25 mouse cellular contexts compared by ENCODE assay signal in the genomic region with DNA sequence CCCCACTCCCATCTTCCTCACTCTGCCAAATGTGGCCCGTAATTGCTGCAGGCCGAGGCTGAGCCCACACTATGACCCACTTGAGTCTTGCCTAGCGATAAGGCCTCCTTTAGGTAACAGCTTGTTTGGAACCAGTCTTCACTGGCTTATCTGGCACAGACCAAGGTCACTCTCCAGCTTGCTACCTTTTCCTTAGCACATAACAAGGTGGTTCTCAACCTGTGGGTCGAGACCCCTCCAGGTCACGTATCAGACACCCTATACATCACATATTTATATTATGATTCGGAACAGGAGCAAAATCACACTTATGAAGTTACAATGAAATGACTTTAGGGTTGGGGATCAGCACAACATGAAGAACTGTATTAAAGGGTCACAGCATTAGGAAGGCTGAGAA.
A peak's percentile ranks its signal among the peaks of the same experiment; 100 is the strongest.
DNase-seq lines count a peak whose midpoint lies in the region; ATAC-seq lines count a peak whose summit lies in the region.
"Had no signal": no experiment of that assay in that cellular context is flagged by ENCODE, and none has a peak within 500 bp of the region (broad histone marks: within the 10 kb centered on the region; RNA-seq: fewer than 3 reads in every experiment).

No protein-coding gene starts in this region.

- H3K36me3 ChIP-seq in midbrain, embryonic 10.5 days, result no peaks in the 10 kb centered on the region
- no peaks in the 10 kb centered on the region for H3K36me3 ChIP-seq in midbrain, embryonic 14.5 days (ENCODE audit: control insufficient read depth, insufficient read depth, low read length)
- H3K36me3 ChIP-seq: forebrain, embryonic 10.5 days; heart, embryonic 10.5 days; heart, embryonic 13.5 days had no signal

- H3K9ac ChIP-seq in midbrain, embryonic 14.5 days (replicated peaks; ENCODE audit: low read length), result no peak overlapping the region
- H3K9ac ChIP-seq: forebrain, embryonic 13.5 days; heart, embryonic 13.5 days; hindbrain, embryonic 14.5 days had no signal

- H3K4me1 ChIP-seq in midbrain, embryonic 10.5 days, result peaks cover 59% of the 10 kb centered on the region
- peaks cover 8% of the 10 kb centered on the region for H3K4me1 ChIP-seq in midbrain, embryonic 14.5 days (ENCODE audit: control insufficient read depth, insufficient read depth, low read length)

- H3K9me3 ChIP-seq in midbrain, embryonic 10.5 days (replicated peaks), result no peaks in the 10 kb centered on the region
- no peaks in the 10 kb centered on the region for H3K9me3 ChIP-seq in midbrain, embryonic 14.5 days (ENCODE audit: control insufficient read depth, low read length)
- H3K9me3 ChIP-seq: forebrain, embryonic 10.5 days; forebrain, embryonic 13.5 days; heart, embryonic 10.5 days; heart, embryonic 13.5 days had no signal

- H3K4me3 ChIP-seq in midbrain, embryonic 10.5 days, result no peak overlapping the region
- no peak overlapping the region for H3K4me3 ChIP-seq in midbrain, embryonic 14.5 days (replicated peaks; ENCODE audit: low read depth, low read length)
- H3K4me3 ChIP-seq: forebrain, embryonic 10.5 days; forebrain, embryonic 13.5 days; heart, adult 2 months; heart, embryonic 10.5 days; heart, embryonic 13.5 days had no signal

- ATAC-seq in midbrain, embryonic 14.5 days (ENCODE audit: low FRiP score, low TSS enrichment), result no peak
- ATAC-seq: activated CD4-positive, CD25-positive, alpha-beta regulatory T cell, adult 4 months; CD4-positive, CD25-positive, alpha-beta regulatory T cell, adult 4 months; forebrain, embryonic 13.5 days; forebrain, embryonic 16.5 days; hindbrain, postnatal 0 days had no signal

- 88% methylated on average over 6 of the region's 6 CpGs for WGBS in midbrain, embryonic 10.5 days
- whole genome bisulfite sequencing in midbrain, embryonic 14.5 days, result 90% methylated on average over 6 of the region's 6 CpGs

- H3K27me3 ChIP-seq in midbrain, embryonic 10.5 days (ENCODE audit: low read depth, poor library complexity, severe bottlenecking), result no peaks in the 10 kb centered on the region
- no peaks in the 10 kb centered on the region for H3K27me3 ChIP-seq in midbrain, embryonic 14.5 days (ENCODE audit: control insufficient read depth, insufficient read depth, low read length)
- H3K27me3 ChIP-seq: forebrain, embryonic 13.5 days; heart, embryonic 13.5 days had no signal

- no peak overlapping the region for H3K4me2 ChIP-seq in midbrain, embryonic 14.5 days (ENCODE audit: low read length)
- H3K4me2 ChIP-seq: forebrain, embryonic 13.5 days; heart, embryonic 13.5 days; hindbrain, embryonic 14.5 days had no signal

- H3K27ac ChIP-seq in midbrain, embryonic 10.5 days (replicated peaks), result peak overlapping the region; percentile 69
- no peak overlapping the region for H3K27ac ChIP-seq in midbrain, embryonic 14.5 days (replicated peaks; ENCODE audit: low read depth, low read length)
- H3K27ac ChIP-seq: forebrain, embryonic 13.5 days; heart, adult 2 months; heart, embryonic 13.5 days; hindbrain, embryonic 14.5 days; hindbrain, postnatal 0 days had no signal

- DNase-seq in midbrain, embryonic 10.5 days (ENCODE audit: low spot score), result no peak
- DNase-seq in midbrain, embryonic 14.5 days, result no peak
- DNase-seq in ES-CJ7 (ENCODE audit: low read depth, low spot score) (peak; percentile 20), ZHBTc4 (ENCODE audit: low read depth, low spot score) (peak; percentile 32)
- no peak for DNase-seq in testis, postnatal 14 days (ENCODE audit: low spot score)
- no peak for DNase-seq in thymus, postnatal 10 days (ENCODE audit: low spot score in 2 of 2)
- DNase-seq: adrenal gland, adult 8-10 months; adrenal gland, postnatal 25 days; cerebellum, adult 18-20 months; cerebellum, adult 9-10 months; cerebellum, postnatal 14 days; gastrocnemius, postnatal 10 days; gastrocnemius, postnatal 36 days; heart, adult 2 months; heart, postnatal 14 days; heart, postnatal 4 days had no signal

Comparison
In these comparisons a context has a peak if more than half of its experiments do, and no peak if none do; other contexts are left out.
1. DNase-seq: peak in ES-CJ7 (single experiment) and ZHBTc4 (single experiment); none in midbrain, embryonic 10.5 days (single experiment), midbrain, embryonic 14.5 days (single experiment), testis, postnatal 14 days (single experiment) and thymus, postnatal 10 days (0 of 2).